Mouse (Mus musculus) stomach, postnatal 0 days (tissue): ENCODE data around the gene Chka.

ENCODE experiments used
- CTCF ChIP-seq: IDR thresholded peaks from 2 replicates; pipeline ENCODE4 v1.5.1; 2016; ENCODE audit warnings: antibody characterized with exemption, low read depth, mild to moderate bottlenecking, moderate library complexity
- EP300 ChIP-seq: optimal IDR thresholded peaks from 2 replicates; pipeline ENCODE3; 2016; ENCODE audit warnings: antibody characterized with exemption

DNA sequence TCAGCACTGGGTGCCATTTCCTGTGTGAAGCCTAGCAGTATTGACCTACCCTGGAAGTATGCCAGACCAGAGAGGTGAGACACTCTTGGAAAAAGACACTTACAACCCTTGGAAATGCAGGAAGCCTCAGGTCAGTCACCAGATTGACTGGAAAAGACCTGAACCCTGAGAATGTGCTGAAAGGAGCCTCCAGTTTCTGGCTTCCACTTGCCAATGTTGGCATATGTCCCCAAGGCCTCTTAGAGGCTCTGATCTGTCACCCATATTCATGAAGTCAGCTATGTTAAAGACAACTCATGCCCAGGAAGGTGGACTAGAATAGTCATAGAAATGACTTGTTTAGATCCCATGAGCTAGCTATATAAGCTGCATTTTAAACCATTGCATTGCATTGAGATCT is 19.9 kb downstream of the Chka start:
- TF ChIP-seq CTCF (no peak), EP300 (no peak)
